Mouse (Mus musculus) heart, adult 2 months (tissue): ENCODE results near the gene Zfp827.

Source experiments
- EP300 ChIP-seq: fragments of 200-500 bp; IDR thresholded peaks from 2 replicates; pipeline ENCODE4 v1.6.1; 2011; ENCODE audit warnings: low read depth, low read length, control low read depth; ENCODE audit not compliant: insufficient read depth
- POLR2A ChIP-seq: fragments of 200-500 bp; IDR thresholded peaks from 2 replicates; pipeline ENCODE4 v1.6.1; 2011; ENCODE audit warnings: mild to moderate bottlenecking, low read depth, low read length, control low read depth; ENCODE audit not compliant: insufficient read depth

GRCm38 (mm10) chr8:79004341-79004740 is 23.9 kb upstream of the Zfp827 start:
- TF ChIP-seq EP300 (no peak), POLR2A (no peak)
